Mouse (Mus musculus) central nervous system, embryonic 14 days (tissue): Measurements from ENCODE around the gene Foxn3. TPM values are rescaled to one million over a fixed set of nuclear protein-coding genes. Genes with fewer than 3 reads are reported as not detected.

Source experiments
- polyA plus RNA-seq: library from polyadenylated mRNA; depleted of rRNA; stranded (reverse); fragments of >200 nt; gene quantifications from 2 replicates; pipeline ENCODE4 v1.2.3, GENCODE M21; 2012; rRNA removed

Gene Foxn3
- polyA plus RNA-seq: 24.8 TPM in 2 replicates

GRCm38 (mm10) chr12:99563219-99564059 lies at the start of gene Foxn3:
Gene Foxn3, minus strand, starts transcription at chr12:99563582.

